Mouse (Mus musculus) embryo, embryonic 11 days (tissue): Measurements from ENCODE around the gene Kin.

ENCODE experiments used
- DNase-seq: peaks from one replicate; pipeline ENCODE4 v3.0.0-alpha.2; 2015

The Kin gene

DNA sequence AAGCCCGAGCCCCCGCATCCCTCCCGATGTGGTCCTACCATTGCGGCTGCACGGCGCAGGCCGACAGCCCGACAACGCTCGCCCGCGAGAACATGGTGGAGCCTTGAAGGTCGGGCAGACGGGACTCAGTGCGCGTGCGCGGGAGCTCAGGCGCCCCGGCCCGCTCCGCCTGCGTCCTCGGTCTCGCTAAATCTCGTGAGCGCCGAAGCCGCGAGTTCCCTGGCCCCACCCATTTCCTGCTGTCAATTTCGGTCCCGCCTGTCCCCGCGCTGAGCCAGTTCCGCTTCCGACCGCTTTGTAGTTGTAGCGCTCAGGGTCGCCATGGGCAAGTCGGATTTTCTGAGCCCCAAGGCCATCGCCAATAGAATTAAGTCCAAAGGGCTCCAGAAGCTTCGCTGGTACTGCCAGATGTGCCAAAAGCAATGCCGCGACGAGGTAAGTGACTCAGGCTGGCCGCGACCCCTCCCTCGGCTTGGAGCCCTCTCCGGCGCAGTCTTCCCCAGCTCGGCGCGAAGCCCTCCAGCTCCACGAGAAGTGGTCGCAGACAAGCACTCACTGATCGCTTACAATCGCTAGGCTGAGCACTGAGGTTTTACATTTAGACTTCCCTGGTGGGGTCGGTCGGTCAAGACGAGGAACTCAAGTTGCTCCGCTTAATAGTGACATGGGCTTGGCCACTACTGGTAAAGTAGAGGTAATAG lies at the start of gene Kin, which contains the start of gene Atp5c1:
Gene Kin (plus strand): TSS at position 284 of the 701 bp plus-strand sequence.
Gene Atp5c1 (minus strand): TSS at position 201 of the 701 bp plus-strand sequence.
- peak; percentile 99 for DNase-seq

DNA sequence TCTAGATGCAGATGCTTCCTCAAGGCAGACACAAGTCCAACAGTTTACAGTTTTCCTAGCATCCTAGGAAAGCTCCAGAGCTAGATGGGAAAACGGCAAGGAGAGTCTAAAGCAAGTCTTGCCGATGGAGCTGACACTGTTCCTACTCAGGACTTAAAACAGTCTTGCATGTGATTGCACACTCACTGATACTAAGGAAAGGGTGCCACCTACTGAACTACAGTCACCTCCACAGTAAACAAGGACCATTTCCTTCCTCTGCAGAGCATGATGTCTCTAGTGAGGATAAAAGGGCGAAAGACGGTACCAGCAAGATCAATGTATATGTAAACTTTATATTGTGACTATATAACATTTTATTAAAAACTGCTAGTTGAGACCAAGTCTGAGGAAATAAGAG lies 46.7 kb upstream of the Kin start:
- DNase-seq: no peak

DNA sequence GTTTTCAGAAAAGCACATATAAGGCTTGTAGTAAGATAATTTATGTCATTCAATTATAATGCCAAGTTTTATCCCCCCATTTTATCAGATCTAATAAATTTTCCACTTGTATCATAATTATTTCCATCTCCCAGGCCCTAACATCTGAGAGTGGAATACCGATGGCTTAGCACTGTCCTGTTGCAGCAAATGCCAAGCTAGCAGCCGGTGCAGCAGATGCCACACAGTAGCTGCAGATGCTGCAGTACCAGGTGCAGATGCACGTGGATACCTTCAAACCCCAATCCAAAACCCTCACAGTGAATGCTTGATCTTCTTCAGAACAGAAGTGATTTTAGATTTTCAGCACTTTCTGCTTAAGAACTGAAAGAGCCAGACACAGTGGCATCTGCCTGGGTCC lies 45.4 kb upstream of the Kin start:
- DNase-seq: no peak

DNA sequence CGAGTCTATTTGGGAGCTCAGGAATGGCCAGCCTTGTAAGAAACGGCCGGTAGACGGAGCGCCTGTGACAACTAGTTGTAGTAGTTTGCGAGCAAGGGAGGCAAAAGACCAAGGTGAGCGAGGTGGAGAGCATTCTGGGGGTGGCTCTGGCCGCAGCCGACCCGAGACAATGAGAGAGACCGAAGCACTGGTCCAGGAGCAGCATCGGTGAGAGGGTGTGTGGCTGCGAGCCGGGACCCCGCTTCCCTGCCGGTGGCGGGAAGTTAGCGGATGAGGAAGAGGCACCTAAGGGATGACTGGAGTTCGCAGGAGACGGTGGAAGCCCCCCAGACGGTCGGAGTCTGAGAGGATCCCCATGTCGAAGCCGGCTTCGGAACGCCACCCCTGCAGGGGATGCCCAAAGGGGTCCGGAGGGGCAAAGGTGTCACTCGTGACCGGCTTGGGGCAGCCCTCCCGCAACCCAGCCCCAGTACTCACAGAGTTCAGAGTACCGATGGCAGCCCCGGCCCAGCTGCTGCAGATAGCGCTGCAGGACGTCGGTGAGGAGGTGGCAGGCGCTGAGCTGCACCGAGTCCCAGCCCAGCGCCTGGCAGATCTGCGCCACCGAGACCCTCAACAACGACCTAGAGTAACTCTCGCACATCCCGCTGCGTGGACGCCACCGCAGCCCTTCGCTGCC lies 32.5 kb upstream of the Kin start:
- DNase-seq: peak; percentile 62

DNA sequence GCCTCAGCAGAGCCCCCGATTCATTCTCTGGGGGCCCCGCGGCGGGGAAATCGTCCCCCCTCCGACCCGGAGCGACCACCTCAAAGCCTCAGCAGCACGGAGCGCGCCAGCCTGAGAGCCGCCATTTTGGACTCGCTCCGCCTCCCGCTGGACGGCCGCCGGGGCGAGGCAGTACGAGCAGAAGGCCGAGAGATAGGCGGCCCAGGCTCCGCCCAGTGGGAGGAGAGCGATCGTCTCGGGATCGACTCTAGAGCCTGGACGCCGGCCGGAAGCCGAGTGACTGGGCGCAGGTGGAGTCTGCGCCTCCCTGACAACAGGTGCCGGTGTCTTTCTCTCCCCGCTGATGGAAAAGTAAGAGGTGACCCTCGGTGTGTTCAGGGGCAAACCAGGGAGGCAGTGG lies 31.9 kb upstream of the Kin start, which contains the start of gene Taf3:
Gene Taf3 (minus strand): TSS at position 136 of the 400 bp plus-strand sequence.
- peak; percentile 97 for DNase-seq

DNA sequence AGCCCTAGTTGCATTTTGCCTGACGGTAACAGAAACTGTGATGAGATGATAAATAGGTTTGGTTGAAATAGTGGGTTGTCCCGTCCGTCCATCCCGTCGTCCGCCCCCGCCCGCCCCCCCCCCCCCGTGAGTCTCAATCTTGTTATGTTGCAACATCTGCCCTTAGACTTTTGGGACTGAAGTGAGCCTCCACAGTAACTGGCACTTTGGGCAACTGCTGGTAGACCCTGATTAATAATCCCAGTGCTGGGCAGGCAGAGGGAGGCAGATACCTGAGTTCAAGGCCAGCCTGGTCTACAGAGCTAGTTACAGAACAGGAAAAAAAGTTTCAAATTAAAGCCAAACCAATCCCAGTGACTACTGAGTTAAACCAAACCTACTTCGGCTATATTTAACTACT lies 30.9 kb upstream of the Kin start:
- DNase-seq: no peak

DNA sequence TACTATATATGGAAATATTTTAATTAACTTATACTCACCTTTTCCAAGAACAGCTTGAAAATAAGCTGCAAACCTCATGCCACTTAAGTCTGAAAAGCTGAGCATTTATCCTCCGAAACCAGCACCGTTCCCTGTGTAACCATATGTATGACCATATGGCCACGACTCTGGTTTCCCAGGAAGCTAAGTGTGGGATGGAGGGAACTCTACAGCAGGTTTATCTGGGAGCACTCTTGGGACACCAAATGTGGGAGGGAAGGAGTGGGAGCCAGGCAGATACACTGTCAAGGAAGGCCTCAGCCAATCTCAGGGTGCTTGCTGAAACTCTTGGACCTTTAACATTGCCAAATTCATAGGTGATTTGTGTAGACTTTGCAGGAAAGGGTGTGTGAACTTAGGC lies 29.5 kb upstream of the Kin start:
- DNase-seq: no peak

DNA sequence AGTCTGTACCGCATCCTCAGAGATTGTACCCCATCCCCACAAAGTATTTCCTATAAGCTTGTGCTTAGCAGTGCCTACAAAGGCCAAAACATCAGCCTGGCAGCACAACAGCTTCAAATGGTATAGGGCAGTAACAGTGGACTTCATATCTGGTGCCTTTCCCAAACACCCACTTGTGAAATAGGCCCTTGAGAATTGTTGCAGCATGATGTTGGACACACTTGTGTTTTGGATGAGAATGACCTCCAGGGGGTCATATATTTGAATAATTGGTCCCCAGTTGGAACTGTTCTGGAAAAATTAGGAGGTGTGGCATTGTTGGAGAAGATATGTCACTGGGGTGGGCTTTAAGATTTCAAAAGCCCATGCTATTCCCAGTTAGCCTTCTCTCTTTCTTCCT lies 28.4 kb upstream of the Kin start:
- no peak for DNase-seq

DNA sequence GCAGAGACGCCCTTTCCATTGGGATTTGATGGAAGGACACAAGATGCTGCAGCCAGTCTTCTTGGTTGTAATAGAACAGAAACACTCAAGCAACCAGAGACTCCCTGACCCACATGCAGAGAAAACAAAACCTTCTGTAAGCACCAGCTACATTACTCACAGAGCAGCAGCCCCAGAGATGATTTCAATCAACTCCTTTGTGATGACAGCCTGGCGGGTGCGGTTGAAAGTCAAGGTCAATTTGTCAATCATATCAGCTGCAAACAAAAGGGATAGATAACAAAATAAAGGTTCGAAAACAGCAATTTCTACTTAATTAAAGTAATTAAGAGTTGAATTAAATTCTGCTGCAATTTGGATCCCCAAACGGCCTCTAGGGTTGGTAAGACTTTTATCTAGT lies 21.6 kb upstream of the Kin start:
- no peak for DNase-seq

DNA sequence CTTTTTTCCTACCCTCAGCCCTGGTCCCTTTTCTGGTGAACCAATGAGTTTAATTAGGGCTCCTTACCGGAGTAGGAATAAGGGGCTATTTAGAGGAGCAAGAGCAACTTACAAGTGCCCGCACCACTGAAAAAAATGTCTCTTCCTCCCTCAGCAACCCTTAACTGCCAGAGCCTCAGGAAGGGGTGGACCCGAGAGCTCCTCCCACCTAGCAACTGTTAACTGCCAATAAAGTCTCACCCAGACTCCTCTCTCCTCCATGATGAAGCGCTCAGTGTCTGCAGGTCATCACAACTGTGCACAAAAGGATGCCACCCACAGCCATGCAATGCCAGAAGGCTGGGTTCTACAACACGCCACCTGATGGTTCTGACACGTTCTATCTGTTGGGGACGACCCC lies 8.6 kb upstream of the Kin start:
- no peak for DNase-seq

DNA sequence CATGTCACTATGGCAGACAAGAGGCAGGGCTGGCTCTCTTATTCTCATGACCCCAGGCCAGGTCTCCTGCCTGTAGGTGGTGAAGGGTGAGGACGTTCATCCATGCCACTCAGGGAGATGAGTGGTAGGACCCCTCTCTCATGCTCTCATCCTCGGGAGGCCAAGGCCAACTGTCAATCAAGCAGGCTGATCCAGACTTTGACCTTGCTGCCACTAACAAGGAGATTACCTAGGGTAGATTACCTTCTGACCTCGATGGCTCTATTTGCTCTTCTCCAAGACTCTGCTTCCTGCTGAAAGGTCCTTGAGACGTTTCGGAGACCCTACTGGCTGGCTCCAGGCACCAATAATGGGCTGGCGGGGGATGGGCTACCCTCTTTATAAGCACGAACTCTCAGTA lies 5.9 kb upstream of the Kin start:
- no peak for DNase-seq

DNA sequence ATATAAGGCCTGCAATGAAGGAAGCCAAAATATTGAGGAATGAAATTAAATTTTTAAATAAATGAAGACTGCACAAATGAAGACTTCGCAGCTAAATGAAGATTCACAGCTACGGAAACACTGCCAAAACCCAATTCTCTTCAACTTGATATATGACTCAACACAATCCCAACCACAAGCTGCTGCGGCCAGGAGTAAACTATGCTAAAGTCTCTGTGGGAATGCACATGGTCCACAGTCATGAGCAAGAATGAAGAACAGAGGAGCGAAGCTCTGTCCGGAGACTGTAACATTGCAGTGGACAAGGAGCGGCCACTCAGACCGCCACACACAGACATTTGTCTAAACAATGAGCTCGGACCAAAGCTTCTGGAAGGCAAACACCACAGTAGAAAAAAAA lies 3.7 kb upstream of the Kin start:
- no peak for DNase-seq

DNA sequence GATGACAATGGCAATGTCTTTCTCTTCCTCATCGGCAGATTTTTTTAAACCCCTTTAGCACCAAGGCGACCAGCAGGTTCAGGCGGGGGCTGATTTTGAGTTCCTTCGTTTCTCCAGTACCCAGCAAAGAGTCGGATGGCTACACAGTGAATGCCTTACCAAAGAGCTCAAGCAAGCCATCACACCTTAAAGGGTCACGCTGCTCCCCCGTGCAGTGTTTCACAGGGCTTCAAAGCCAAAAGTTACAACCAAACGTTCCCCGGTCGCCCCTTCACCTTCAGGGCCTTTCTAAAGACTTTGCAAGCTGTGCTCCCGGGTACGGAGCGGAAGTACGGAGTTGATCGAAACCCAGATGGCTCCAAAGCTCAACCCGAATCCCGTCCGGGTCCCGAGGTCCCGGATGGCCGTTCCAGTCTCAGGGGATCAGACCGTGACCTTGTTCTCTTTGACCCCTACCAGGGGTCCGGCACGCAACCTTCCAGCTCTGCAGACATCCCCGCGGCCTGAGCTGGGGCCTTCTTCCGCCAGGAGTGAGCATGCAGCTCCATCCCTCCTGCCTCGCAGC lies 566 bp upstream of the Kin start:
- DNase-seq: no peak

DNA sequence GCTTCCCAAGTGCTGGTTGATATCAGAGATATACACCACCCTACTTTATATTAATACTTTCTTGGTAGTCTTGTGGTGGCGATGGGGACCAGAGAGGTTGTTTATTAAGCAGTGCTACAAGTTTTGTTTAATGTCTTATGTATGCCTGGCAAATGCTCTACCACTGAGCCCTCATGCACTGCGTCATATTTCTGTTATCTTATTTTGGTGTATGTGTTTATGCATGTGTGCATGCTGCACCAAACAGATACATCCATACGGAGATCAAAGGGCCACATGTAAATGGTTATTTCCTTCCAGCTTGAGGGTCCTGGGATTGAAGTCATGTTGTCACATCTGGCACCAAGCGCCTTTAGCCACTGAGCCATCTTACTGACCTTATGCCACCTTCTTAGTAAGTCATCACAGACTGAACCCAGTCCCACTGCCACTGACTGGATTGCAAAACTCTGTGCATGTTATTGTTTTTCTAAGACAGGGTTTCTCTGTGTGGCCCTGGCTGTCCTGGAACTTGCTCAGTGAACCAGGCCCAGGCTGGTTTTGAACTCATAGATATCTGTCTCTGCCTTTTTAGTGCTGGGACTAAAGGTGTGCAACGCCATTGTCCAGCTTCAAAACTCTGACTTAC lies 1.2 kb downstream of the Kin start:
- no peak for DNase-seq

DNA sequence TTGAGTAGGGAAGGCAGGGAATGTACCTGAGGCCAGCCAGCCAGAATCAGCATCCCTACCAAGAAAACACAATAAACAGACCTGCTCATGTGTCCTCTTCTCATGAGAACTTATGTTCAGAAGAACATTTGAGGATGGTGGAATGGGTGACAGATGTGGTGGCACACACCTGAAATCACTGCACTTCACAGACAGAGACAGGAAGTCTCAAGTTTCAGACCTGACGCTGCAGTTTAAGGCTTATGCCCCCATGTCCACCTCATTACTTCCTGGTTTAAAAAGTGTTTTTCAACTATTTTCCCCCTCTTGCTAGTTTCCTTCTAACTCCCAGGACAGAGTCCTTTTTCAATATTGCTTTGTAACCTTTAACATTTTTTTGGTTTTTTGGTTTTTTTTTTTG lies 2.3 kb downstream of the Kin start:
- no peak for DNase-seq

DNA sequence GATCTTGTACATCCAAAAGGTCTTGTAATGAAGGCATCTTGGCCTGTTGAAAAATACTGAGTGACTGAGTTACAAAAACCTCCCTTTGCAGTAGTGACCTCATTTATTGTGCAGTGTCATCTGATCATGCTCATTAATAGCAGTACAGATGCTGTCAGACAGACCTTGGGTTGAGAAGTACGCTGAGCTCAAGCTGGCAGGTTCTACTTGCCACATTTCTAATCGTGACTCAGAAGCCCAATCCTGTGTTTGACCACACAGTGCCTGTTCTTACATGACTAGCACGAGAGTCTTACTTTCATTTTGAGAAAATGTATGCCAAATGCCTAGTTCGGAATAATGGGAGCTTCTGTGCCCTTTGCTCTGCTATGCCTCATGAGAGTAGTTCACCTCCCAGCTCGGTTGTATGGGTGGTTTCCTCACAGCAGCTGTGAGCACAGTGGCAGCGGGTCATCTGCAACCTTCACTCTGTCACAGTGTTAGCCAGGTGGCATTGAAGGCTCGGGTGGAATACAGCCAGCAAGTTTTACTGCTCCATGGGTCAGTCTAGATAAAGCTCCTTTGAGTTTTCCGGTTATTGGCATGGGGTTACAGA lies 7.0 kb downstream of the Kin start:
- DNase-seq: no peak

DNA sequence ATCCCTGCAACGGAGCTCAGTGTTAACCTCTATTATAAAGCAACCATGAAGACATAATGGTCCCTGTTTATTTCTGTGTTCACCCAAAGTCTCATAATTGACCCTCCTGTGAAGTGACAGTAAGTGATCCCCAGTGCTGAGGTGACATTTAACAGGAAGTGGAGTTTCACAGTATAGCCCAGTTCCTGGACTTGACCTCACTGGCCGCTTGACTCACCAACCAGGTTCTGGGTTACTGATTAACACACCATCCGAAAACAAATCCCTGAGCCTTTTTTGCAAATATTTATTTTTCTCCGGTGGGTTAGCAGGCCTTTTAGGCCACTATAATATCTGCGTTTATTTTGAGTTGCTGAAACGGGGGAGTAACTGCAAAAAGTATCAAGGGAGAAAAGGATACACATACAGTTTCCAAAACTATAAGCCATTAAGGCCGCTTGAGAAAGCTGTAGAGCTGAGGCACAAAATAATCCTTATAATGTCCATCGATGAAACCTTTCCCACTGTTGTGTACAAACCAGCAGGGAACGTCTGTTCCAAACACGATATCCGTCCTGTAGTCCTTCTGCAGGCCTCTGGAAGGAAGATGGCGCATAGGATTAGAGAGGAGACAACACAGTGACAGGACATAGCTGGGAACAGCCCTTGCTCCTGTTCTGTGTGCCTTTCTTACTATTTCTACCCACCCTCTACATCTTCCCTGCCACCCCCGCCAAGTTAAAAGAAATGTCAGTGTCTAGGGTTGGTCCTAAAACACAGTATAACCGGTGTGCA lies 14.1 kb downstream of the Kin start:
- no peak for DNase-seq

DNA sequence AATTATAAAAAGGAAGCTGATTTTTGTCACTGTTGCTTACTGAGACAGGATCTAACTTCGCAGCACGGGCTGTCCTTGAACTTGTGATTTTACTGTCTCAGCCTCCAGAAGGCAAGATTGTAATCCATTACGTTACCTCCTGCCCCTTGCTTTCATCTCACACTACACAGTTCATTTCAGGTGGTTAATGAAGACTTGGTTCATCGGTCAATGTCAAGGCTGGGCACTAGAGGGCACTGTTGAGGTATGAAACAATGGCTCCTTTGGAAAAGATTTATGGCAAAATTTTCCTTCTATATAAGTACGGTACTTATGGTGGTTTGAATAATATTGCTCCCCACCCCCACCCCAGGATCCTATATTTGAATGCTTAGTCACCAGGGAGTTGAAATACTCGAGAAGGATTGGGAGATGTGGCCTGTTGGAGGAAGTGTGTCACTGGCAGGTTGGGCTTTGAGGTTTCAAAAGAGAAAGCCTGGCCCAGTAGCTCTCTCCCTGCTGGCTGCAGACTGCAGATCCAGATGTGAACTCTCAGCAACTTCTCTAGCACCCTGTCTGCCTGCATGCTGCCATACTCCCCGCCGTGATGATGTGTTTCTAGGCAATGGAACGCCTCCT lies 18.3 kb downstream of the Kin start:
- peak; percentile 72 for DNase-seq

DNA sequence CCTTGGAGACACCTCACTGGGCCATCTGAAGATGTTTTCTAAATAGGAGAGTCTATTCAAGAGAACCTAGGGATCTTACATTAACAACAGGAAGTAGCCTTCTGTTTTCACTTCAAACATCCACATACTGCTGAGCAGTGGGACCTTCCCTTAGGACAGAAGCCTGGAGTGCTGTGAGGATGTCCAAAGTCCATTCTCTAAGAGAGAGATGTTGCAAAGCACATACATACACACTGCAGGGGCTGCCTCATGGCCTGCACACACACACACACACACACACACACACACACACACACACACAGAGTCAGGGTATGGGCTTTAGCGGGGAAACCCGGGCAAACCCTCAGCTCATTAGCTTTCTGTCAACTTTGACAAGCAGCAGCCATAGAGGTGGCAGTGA lies 20.1 kb downstream of the Kin start:
- DNase-seq: no peak

DNA sequence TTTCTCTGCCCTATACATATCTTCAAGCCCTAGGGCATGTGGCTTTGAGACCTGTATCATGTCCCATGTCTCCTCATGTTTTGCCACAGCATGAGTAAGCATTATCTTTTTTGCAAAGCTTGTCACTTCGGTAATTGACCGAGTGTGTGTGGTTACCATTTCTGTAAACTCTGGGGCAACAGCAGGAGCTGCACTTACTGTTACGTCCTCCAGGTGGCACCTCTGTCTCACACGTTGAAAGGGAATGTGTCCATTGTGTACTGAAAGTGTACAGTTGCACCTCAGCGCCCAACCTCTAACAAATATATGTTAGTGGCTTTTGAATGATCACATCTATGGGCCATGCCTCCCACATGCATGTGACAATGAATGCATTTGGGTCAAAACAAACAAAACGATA lies 20.8 kb downstream of the Kin start:
- DNase-seq: peak; percentile 61

DNA sequence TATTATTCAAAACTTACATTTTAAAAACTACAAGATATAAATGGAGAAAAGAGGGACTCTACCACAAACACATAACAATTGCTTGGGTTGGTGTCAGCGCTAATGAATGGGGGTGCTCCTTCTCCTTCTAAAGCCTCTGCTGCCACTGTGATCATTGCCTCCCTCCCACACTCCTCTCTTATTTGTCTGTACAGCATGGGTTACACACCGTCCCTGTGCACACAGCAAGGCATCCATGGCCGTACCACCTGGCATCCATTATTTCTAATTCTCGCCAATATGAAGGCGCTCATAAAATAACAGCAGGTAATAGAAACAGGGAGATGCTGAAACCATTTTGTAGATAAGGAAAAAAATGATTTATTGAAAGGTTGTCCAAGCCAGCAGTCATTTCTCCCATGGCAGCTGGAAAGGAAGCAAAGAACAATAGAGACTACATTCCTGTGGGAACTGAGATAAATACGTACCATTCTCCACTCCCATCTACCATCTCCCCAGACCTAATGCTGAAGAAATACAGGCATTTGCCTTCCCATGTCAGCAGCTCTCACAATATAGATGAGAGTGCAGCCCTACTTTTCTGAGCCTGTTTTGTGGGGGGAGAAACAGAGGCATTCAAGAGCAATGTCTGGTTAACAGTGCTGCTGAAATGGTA lies 28.3 kb downstream of the Kin start:
- no peak for DNase-seq

DNA sequence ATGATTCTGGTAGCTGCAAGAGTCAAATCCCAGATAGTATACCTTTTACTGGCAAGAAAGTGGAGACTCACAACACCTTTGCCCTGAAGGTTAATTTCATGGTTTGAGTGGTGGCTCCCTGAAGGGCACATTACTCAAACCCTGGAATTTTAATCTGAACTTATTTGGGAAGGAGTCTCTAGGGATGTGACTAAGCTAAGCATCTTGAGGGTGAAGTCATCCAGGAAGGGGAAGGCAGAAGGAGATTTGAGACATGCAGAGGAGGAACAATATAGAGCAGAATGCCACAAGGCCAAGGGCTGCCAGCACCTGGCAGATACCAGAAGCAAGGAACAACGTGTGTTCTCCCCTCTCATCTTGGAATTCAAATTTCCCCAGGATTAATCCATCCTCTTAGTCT lies 38.4 kb downstream of the Kin start:
- no peak for DNase-seq
